Mouse (Mus musculus) left cerebral cortex, adult 11 months (tissue): ENCODE measurements around the gene Ndufs3.
"Not testable (repeated sequence)": the region's sequence is repeated elsewhere in the genome, so short reads cannot be mapped to it uniquely, and the experiment has no call there.

Experiments
- DNase-seq: peaks from one replicate; pipeline ENCODE4 v3.0.0; 2022; ENCODE audit warnings: low spot score

The Ndufs3 gene

GRCm38 (mm10) chr2:90906721-90907120 lies 2.1 kb upstream of the Ndufs3 start:
- DNase-seq, result no peak

GRCm38 (mm10) chr2:90904856-90905224 lies 213 bp upstream of the Ndufs3 start:
- DNase-seq, result no peak

- no peak for DNase-seq
Observed at GRCm38 (mm10) chr2:90903398-90903797, 1.2 kb downstream of the Ndufs3 start.

GRCm38 (mm10) chr2:90894299-90894677 lies 10.3 kb downstream of the Ndufs3 start:
- DNase-seq, result not testable (repeated sequence)

- DNase-seq, result no peak
Observed at GRCm38 (mm10) chr2:90893673-90894298, 10.8 kb downstream of the Ndufs3 start.

- DNase-seq, result no peak
Observed at GRCm38 (mm10) chr2:90889550-90890548, 14.8 kb downstream of the Ndufs3 start.

- DNase-seq, result no peak
Observed at GRCm38 (mm10) chr2:90887627-90888026, 17.0 kb downstream of the Ndufs3 start.

- DNase-seq, result no peak
Observed at GRCm38 (mm10) chr2:90886436-90886835, 18.2 kb downstream of the Ndufs3 start.

- DNase-seq, result no peak
Observed at GRCm38 (mm10) chr2:90885218-90886041, 19.2 kb downstream of the Ndufs3 start, which contains the start of gene C1qtnf4. Gene C1qtnf4 (plus strand): TSS chr2:90885860.

GRCm38 (mm10) chr2:90881824-90882223 lies 22.8 kb downstream of the Ndufs3 start:
- no peak for DNase-seq

- DNase-seq, result no peak
Observed at GRCm38 (mm10) chr2:90880144-90880785, 24.4 kb downstream of the Ndufs3 start.

GRCm38 (mm10) chr2:90879419-90879818 lies 25.2 kb downstream of the Ndufs3 start:
- no peak for DNase-seq

GRCm38 (mm10) chr2:90877584-90878259 lies 26.9 kb downstream of the Ndufs3 start:
- no peak for DNase-seq

GRCm38 (mm10) chr2:90875239-90875638 lies 29.4 kb downstream of the Ndufs3 start:
- DNase-seq, result no peak

- no peak for DNase-seq
Observed at GRCm38 (mm10) chr2:90874025-90874424, 30.6 kb downstream of the Ndufs3 start.

GRCm38 (mm10) chr2:90871180-90871961 lies 33.3 kb downstream of the Ndufs3 start:
- DNase-seq, result no peak

GRCm38 (mm10) chr2:90870136-90870601 lies 34.5 kb downstream of the Ndufs3 start:
- peak; percentile 74 for DNase-seq

GRCm38 (mm10) chr2:90866524-90866923 lies 38.1 kb downstream of the Ndufs3 start:
- peak; percentile 83 for DNase-seq

- no peak for DNase-seq
Observed at GRCm38 (mm10) chr2:90864184-90864583, 40.4 kb downstream of the Ndufs3 start.

GRCm38 (mm10) chr2:90861486-90861885 lies 43.1 kb downstream of the Ndufs3 start:
- no peak for DNase-seq
